Mouse (Mus musculus) natural killer cell, adult 2 months (primary cell): ENCODE data around the gene Cdr2l.

Source experiments
- DNase-seq, 2 experiments: peaks; one replicate each; pipeline ENCODE4 v3.0.0; 2022; ENCODE audit warnings: low spot score in 2 of 2

The Cdr2l gene

GRCm38 (mm10) chr11:115441417-115441816 is 59.7 kb downstream of the Cdr2l start:
- DNase-seq, result no peak
